Mouse (Mus musculus) common myeloid progenitor, adult 5-6 weeks (primary cell): ENCODE data around the gene Kmt2e. TPM values are rescaled to one million over a fixed set of nuclear protein-coding genes. Genes with fewer than 3 reads are reported as not detected.

Experiments used
- ATAC-seq: replicated peaks from 2 replicates; pipeline ENCODE4 v1.8.0; 2016; ENCODE audit warnings: low read depth, mild to moderate bottlenecking, moderate TSS enrichment, inconsistent platforms; ENCODE audit not compliant: poor library complexity, severe bottlenecking
- total RNA-seq: library from RNA; stranded (forward); fragments of 200-1000, 187-1606 nt; gene quantifications from 2 replicates; pipeline ENCODE4 v1.2.3, GENCODE M21; 2017

The Kmt2e gene
- total RNA-seq, 1 experiment from 2014 or later = 110 TPM

- peak; percentile 82 for ATAC-seq
Measured at GRCm38 (mm10) chr5:23490797-23491196, 56.6 kb downstream of the Kmt2e start.

- no peak for ATAC-seq
Measured at GRCm38 (mm10) chr5:23496396-23496795, 62.2 kb downstream of the Kmt2e start.

- ATAC-seq = no peak
Measured at GRCm38 (mm10) chr5:23496933-23497332, 62.7 kb downstream of the Kmt2e start.

- ATAC-seq = no peak
Measured at GRCm38 (mm10) chr5:23497920-23498319, 63.7 kb downstream of the Kmt2e start.

GRCm38 (mm10) chr5:23499257-23499656 is 65.0 kb downstream of the Kmt2e start:
- no peak for ATAC-seq

- peak; percentile 58 for ATAC-seq
Measured at GRCm38 (mm10) chr5:23500715-23501114, 66.5 kb downstream of the Kmt2e start.

GRCm38 (mm10) chr5:23501582-23502316 is 67.5 kb downstream of the Kmt2e start:
- no peak for ATAC-seq

- ATAC-seq = no peak
Measured at GRCm38 (mm10) chr5:23502317-23502937, 68.2 kb downstream of the Kmt2e start.

GRCm38 (mm10) chr5:23505578-23505977 is 71.3 kb downstream of the Kmt2e start:
- no peak for ATAC-seq

- no peak for ATAC-seq
Measured at GRCm38 (mm10) chr5:23507210-23507609, 73.0 kb downstream of the Kmt2e start.

GRCm38 (mm10) chr5:23508630-23509029 is 74.4 kb downstream of the Kmt2e start:
- no peak for ATAC-seq

- ATAC-seq = no peak
Measured at GRCm38 (mm10) chr5:23511456-23511855, 77.2 kb downstream of the Kmt2e start.

- no peak for ATAC-seq
Measured at GRCm38 (mm10) chr5:23512556-23512955, 78.3 kb downstream of the Kmt2e start.

GRCm38 (mm10) chr5:23513468-23513867 is 79.2 kb downstream of the Kmt2e start:
- ATAC-seq = no peak

- no peak for ATAC-seq
Measured at GRCm38 (mm10) chr5:23515038-23515437, 80.8 kb downstream of the Kmt2e start.

- ATAC-seq = no peak
Measured at GRCm38 (mm10) chr5:23516962-23517361, 82.7 kb downstream of the Kmt2e start.

GRCm38 (mm10) chr5:23517839-23518238 is 83.6 kb downstream of the Kmt2e start:
- no peak for ATAC-seq

GRCm38 (mm10) chr5:23518673-23519072 is 84.4 kb downstream of the Kmt2e start:
- ATAC-seq = peak; percentile 73

GRCm38 (mm10) chr5:23519679-23520078 is 85.4 kb downstream of the Kmt2e start:
- no peak for ATAC-seq

GRCm38 (mm10) chr5:23521645-23522044 is 87.4 kb downstream of the Kmt2e start:
- ATAC-seq = peak; percentile 33

- ATAC-seq = no peak
Measured at GRCm38 (mm10) chr5:23523936-23524335, 89.7 kb downstream of the Kmt2e start.

- ATAC-seq = no peak
Measured at GRCm38 (mm10) chr5:23524621-23525020, 90.4 kb downstream of the Kmt2e start.
